Mouse (Mus musculus) liver, adult 2 months (tissue): Measurements from ENCODE around the gene Syngap1.

Source experiments
- CTCF ChIP-seq: fragments of 200-500 bp; IDR thresholded peaks from 2 replicates; pipeline ENCODE4 v1.5.1; 2011; ENCODE audit warnings: low read depth, low read length, control low read depth
- POLR2A ChIP-seq: fragments of 200-500 bp; IDR thresholded peaks from 2 replicates; pipeline ENCODE4 v1.6.1; 2011; ENCODE audit warnings: low read length, control low read depth; ENCODE audit not compliant: insufficient read depth; ENCODE audit errors: extremely low read depth

- TF ChIP-seq POLR2A = no peak
- TF ChIP-seq CTCF = no peak
These were observed 70.1 kb downstream of the Syngap1 start for GRCm38 (mm10) chr17:27011167-27011566.
